Mouse (Mus musculus) midbrain, postnatal 0 days (tissue): ENCODE results near the gene Olfr698. TPM values are rescaled to one million over a fixed set of nuclear protein-coding genes. Genes with fewer than 3 reads are reported as not detected.
"Not testable (repeated sequence)": the region's sequence is repeated elsewhere in the genome, so short reads cannot be mapped to it uniquely, and the experiment has no call there.

Experiments used
- ATAC-seq: fragments of 200-750 bp; cut with Nextera tagmentation; 2 replicates; pipeline ENCODE4 v1.8.0; 2017; ENCODE audit warnings: moderate number of reproducible peaks, mild to moderate bottlenecking, moderate TSS enrichment, moderate library complexity; ENCODE audit not compliant: low FRiP score
- DNase-seq: peaks from one replicate; pipeline ENCODE4 v3.0.0-alpha.2; 2015; ENCODE audit warnings: low spot score
- H3K27ac ChIP-seq: fragments of 300-500 bp; sonication (generic); 2 replicates; pipeline ENCODE4 v1.5.1; 2014; ENCODE audit warnings: low read depth, mild to moderate bottlenecking, low read length, mixed read lengths
- H3K27me3 ChIP-seq: fragments of 300-500 bp; sonication (generic); 2 replicates; pipeline ENCODE4 v1.6.1; 2014; ENCODE audit warnings: low read length, control low read depth, mixed read lengths; ENCODE audit not compliant: insufficient read depth
- H3K36me3 ChIP-seq: fragments of 300-500 bp; sonication (generic); 2 replicates; pipeline ENCODE4 v1.6.1; 2014; ENCODE audit warnings: low read length, control low read depth, mixed read lengths; ENCODE audit not compliant: insufficient read depth
- H3K4me1 ChIP-seq: fragments of 300-500 bp; sonication (generic); 2 replicates; pipeline ENCODE4 v1.6.1; 2014; ENCODE audit warnings: mild to moderate bottlenecking, control low read depth, antibody characterized with exemption, low read length, mixed read lengths; ENCODE audit not compliant: insufficient read depth
- H3K4me2 ChIP-seq: fragments of 300-500 bp; sonication (generic); 2 replicates; pipeline ENCODE4 v1.6.1; 2014; ENCODE audit warnings: low read depth, mild to moderate bottlenecking, low read length, mixed read lengths; ENCODE audit not compliant: poor library complexity, severe bottlenecking
- H3K4me3 ChIP-seq: fragments of 300-500 bp; sonication (generic); 2 replicates; pipeline ENCODE4 v1.5.1; 2014; ENCODE audit warnings: low read depth, mild to moderate bottlenecking, low read length, moderate library complexity
- H3K9ac ChIP-seq: fragments of 300-500 bp; sonication (generic); replicated peaks from 2 replicates; pipeline ENCODE4 v1.6.1; 2014; ENCODE audit warnings: mild to moderate bottlenecking, low read length, moderate library complexity, mixed read lengths; ENCODE audit not compliant: poor library complexity, severe bottlenecking
- H3K9me3 ChIP-seq: fragments of 300-500 bp; sonication (generic); 2 replicates; pipeline ENCODE4 v1.6.1; 2016; ENCODE audit warnings: low read length, control low read depth
- CTCF ChIP-seq: IDR thresholded peaks from 2 replicates; pipeline ENCODE4 v1.5.1; 2016; ENCODE audit warnings: antibody characterized with exemption, mild to moderate bottlenecking
- WGBS: fragments of 180-500 bp; shearing (Covaris S2); extraction: QIAGEN DNeasy Blood & Tissue Kit; methylation state at CpG from one replicate; pipeline ENCODE4 v1.1.7; 2014; 5-methylcytosine and 5-hydroxymethylcytosine counted together
- polyA plus RNA-seq: library from polyadenylated mRNA; unstranded; fragments of >200 nt; fragmentation: Nextera tagmentation; extraction: Ambion mirVana; gene quantifications from 2 replicates; pipeline ENCODE4 v1.2.1, GENCODE M21; 2015
- total RNA-seq: library from RNA; depleted of rRNA; stranded (reverse); fragments of >200 nt; gene quantifications from 2 replicates; pipeline ENCODE4 v1.2.3, GENCODE M21; 2014; rRNA removed

Gene Olfr698
- total RNA-seq, result not detected in 2 replicates
- not detected in 2 replicates for polyA plus RNA-seq

DNA sequence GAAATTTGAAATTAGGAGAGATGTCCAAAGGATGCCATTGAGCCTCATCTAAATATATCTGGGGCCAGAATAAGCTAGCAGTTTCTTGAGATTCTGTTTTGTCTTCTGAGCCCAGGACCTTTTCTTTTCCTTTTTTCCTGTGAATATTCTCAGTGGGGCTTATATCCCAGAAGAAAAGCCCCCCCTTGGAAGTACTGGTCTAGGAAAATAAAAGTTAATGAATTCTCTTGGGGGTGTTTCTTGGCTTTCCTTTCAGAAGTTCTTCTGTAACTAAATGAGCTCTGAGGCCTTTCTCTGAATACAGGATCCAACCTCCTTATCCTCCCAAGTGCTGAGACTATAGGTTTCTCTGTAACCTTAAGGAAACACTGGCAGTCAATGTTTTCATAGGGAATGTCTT lies at the start of gene Olfr698:
Gene Olfr698, minus strand, starts transcription at position 101 of the 400 bp plus-strand sequence.
- Histone ChIP-seq H3K27me3 (no peaks in the 10 kb centered on the region), H3K4me2 (no peak within 1 kb of the TSS), H3K9me3 (no peaks in the 10 kb centered on the region), H3K9ac (no peak within 1 kb of the TSS), H3K36me3 (no peaks in the 10 kb centered on the region), H3K27ac (no peak within 1 kb of the TSS), H3K4me1 (no peaks in the 10 kb centered on the region), H3K4me3 (no peak within 1 kb of the TSS)
- no peak for TF ChIP-seq CTCF
- DNase-seq, result no peak
- ATAC-seq, result no peak

DNA sequence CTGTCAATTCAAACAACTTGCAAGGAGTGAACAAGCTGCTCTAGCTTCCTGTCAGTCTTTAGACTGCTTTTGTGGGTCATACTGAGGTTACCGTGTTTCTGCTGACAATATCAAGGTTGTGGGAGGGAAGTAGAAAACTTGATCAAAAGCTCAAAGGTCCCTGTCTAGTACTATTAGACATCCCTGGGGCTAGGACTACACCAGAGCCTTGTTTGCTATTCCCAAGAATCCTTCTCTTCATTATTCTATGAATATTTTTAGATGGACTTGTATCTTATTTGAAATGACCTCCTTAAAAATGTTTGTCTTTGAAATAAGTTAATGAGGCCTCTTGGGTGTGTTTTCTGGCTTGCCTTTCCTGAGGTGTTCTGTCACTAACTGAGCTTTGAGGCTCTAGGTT lies 37.9 kb upstream of the Olfr698 start, which contains the start of gene Olfr699:
Gene Olfr699, minus strand, starts transcription at position 101 of the 400 bp plus-strand sequence.
- no peaks in the 10 kb centered on the region for H3K4me1 ChIP-seq
- 82% methylated on average over 1 of the region's 1 CpGs for WGBS
- H3K4me2 ChIP-seq, result no peak within 1 kb of the TSS
- no peaks in the 10 kb centered on the region for H3K27me3 ChIP-seq
- H3K9ac ChIP-seq, result no peak within 1 kb of the TSS
- H3K27ac ChIP-seq, result no peak within 1 kb of the TSS
- DNase-seq, result no peak
- ATAC-seq, result no peak
- H3K36me3 ChIP-seq, result no peaks in the 10 kb centered on the region
- no peak within 1 kb of the TSS for H3K4me3 ChIP-seq
- H3K9me3 ChIP-seq, result no peaks in the 10 kb centered on the region
- no peak for TF ChIP-seq CTCF

DNA sequence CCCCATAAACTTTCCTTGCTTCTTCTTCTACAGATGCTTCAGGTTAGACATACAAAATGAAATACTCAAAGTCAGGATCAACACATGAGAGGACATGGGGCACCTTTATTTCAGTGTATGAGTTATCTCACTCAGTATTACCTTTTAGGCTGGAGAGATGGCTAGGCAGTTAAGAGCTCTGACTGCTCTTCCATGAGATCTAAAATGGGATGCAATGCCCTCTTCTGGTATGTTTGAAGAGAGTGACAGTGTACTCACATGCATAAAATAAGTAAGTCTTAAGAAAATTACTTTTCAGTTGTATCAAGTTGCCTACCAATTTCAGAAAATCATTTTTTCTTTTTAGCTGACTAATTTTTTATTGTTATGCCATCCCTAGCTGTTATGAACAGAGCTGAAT lies 33.1 kb upstream of the Olfr698 start:
- H3K4me3 ChIP-seq, result no peak overlapping the region
- H3K9me3 ChIP-seq, result no peaks in the 10 kb centered on the region
- no peaks in the 10 kb centered on the region for H3K36me3 ChIP-seq
- H3K9ac ChIP-seq, result no peak overlapping the region
- no peak overlapping the region for H3K4me2 ChIP-seq
- no peaks in the 10 kb centered on the region for H3K4me1 ChIP-seq
- DNase-seq (no peak), ATAC-seq (no peak)
- H3K27ac ChIP-seq, result no peak overlapping the region
- TF ChIP-seq CTCF, result no peak
- no peaks in the 10 kb centered on the region for H3K27me3 ChIP-seq

DNA sequence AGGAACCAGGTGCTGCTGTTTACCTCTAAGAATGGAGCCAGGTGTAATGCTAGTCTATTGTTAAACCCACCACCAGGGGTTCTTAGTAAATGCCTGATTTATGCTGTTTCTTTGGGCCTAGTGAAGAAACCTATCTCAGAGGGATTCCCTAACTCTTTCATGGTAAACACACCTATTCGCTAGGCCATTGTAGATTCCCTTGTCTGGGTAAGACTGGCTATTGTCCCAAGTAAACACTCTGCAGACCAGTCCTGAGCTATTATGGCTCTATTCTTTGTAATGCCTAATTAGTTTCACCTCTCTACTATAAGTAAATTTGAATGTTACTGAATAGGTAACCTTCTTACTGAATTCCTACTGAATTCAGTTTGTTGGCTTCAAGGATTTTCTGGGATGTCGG lies 5.8 kb upstream of the Olfr698 start:
- H3K4me1 ChIP-seq, H3K9ac ChIP-seq, H3K36me3 ChIP-seq, H3K4me2 ChIP-seq, ATAC-seq, DNase-seq, H3K4me3 ChIP-seq, H3K9me3 ChIP-seq, H3K27ac ChIP-seq, H3K27me3 ChIP-seq: not testable (repeated sequence)
- 97% methylated on average over 2 of the region's 2 CpGs for WGBS

DNA sequence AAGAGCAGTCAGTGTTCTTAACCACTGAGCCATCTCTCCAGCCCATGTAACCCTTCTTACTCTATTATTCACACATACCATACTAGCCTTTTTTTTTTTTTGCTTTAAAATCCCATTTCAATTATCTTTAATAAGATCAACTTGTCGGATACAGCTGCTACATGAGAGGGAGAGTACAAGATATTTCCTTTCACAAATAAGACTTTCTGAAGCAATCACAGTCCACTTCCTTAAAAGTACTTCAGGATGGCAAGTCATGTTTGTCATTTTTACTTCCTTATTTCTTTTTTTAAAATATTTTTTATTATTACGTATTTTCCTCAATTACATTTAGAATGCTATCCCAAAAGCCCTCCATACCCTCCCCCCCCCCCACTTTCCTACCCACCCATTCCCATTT lies 3.6 kb upstream of the Olfr698 start:
- no peak for TF ChIP-seq CTCF
- WGBS, result 89% methylated on average over 2 of the region's 2 CpGs
- Histone ChIP-seq H3K4me1 (no peaks in the 10 kb centered on the region), H3K27ac (no peak overlapping the region), H3K9me3 (no peaks in the 10 kb centered on the region), H3K4me3 (no peak overlapping the region), H3K9ac (no peak overlapping the region), H3K4me2 (no peak overlapping the region), H3K36me3 (no peaks in the 10 kb centered on the region), H3K27me3 (no peaks in the 10 kb centered on the region)
- DNase-seq (no peak), ATAC-seq (no peak)

DNA sequence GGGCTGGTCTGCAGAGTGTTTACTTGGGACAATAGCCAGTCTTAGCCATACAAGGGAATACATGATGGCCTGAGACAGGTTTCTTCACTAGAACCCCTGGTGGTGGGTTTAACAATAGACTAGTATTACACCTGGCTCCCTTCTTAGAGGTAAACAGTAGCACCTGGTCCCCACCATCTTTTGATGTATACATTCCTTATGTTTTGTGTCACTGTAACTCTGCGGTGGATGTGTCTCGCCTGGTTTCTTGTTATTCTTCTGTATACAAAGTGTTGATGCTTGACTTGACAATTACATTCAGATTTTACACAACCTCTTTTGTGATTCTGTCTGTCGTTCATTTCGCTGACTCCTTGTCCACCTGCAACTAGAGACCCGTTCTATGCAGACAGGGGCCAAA lies 9.4 kb downstream of the Olfr698 start:
- TF ChIP-seq CTCF, result no peak
- H3K4me2 ChIP-seq, result no peak overlapping the region
- no peak overlapping the region for H3K9ac ChIP-seq
- 0 out of 2 replicates have a peak, but pooled peaks cover 2% of the 10 kb centered on the region for H3K9me3 ChIP-seq
- H3K4me1 ChIP-seq, result no peaks in the 10 kb centered on the region
- no peak overlapping the region for H3K27ac ChIP-seq
- H3K4me3 ChIP-seq, result no peak overlapping the region
- DNase-seq, result no peak
- 93% methylated on average over 5 of the region's 5 CpGs for WGBS
- no peak for ATAC-seq
- no peaks in the 10 kb centered on the region for H3K27me3 ChIP-seq
- H3K36me3 ChIP-seq, result no peaks in the 10 kb centered on the region
